Mouse (Mus musculus): ENCODE measurements at regions not wholly inside any gene's neighbourhood (a gene's known extent, or its start where the extent isn't known, plus 50 kb on each side); places are given as distances from the start of the nearest gene placed in this dataset.

GRCm38 (mm10) chrX:39433918-39434317 is 87.9 kb downstream of the Cypt15 start:
- peak; percentile 67 for DNase-seq (ENCODE audit: low read depth, low spot score)

All from telencephalon, adult 2 months (tissue).